Mouse (Mus musculus): ENCODE measurements around the gene R3hdml. TPM values are rescaled to one million over a fixed set of nuclear protein-coding genes. Genes with fewer than 3 reads are reported as not detected.

Gene R3hdml
- polyA plus RNA-seq, 1 experiment from 2014 or later: 0.15 TPM

- H3K9ac ChIP-seq (ENCODE audit: low read depth, low read length): no peak overlapping the region
- no peaks in the 10 kb centered on the region for H3K36me3 ChIP-seq (ENCODE audit: control insufficient read depth, insufficient read depth, low read length)
- no peaks in the 10 kb centered on the region for H3K4me1 ChIP-seq (ENCODE audit: control insufficient read depth, insufficient read depth, low read length)
- no peak overlapping the region for H3K27ac ChIP-seq (replicated peaks; ENCODE audit: low read depth, low read length)
- H3K4me3 ChIP-seq (ENCODE audit: low read depth, low read length): no peak overlapping the region
- H3K4me2 ChIP-seq (ENCODE audit: low read depth, low read length): no peak overlapping the region
- no peaks in the 10 kb centered on the region for H3K9me3 ChIP-seq (ENCODE audit: control insufficient read depth, low read length)
- ATAC-seq (ENCODE audit: low read depth) (no peak), DNase-seq (ENCODE audit: low spot score) (no peak)
- peaks cover 3% of the 10 kb centered on the region; the same call in 1 of the 2 replicates for H3K27me3 ChIP-seq (replicated peaks; ENCODE audit: control insufficient read depth, insufficient read depth, low read length)
- WGBS: 85% methylated on average over 3 of the region's 3 CpGs
Measured at GRCm38 (mm10) chr2:163487360-163487759, 4.8 kb upstream of the R3hdml start.

GRCm38 (mm10) chr2:163489725-163490291 is 2.3 kb upstream of the R3hdml start:
- Histone ChIP-seq H3K9me3 (ENCODE audit: control insufficient read depth, low read length) (no peaks in the 10 kb centered on the region), H3K27me3 (replicated peaks; ENCODE audit: control insufficient read depth, insufficient read depth, low read length) (no peaks in the 10 kb centered on the region), H3K4me2 (ENCODE audit: low read depth, low read length) (no peak overlapping the region), H3K4me3 (ENCODE audit: low read depth, low read length) (no peak overlapping the region), H3K4me1 (ENCODE audit: control insufficient read depth, insufficient read depth, low read length) (no peaks in the 10 kb centered on the region), H3K9ac (ENCODE audit: low read depth, low read length) (no peak overlapping the region), H3K27ac (replicated peaks; ENCODE audit: low read depth, low read length) (no peak overlapping the region), H3K36me3 (ENCODE audit: control insufficient read depth, insufficient read depth, low read length) (no peaks in the 10 kb centered on the region)
- no peak for DNase-seq (ENCODE audit: low spot score)
- 44% methylated on average over 5 of the region's 5 CpGs for WGBS
- no peak for ATAC-seq (ENCODE audit: low read depth)

- no peak overlapping the region for H3K27ac ChIP-seq (replicated peaks; ENCODE audit: low read depth, low read length)
- H3K4me3 ChIP-seq (ENCODE audit: low read depth, low read length): no peak overlapping the region
- 91% methylated on average over 17 of the region's 17 CpGs for WGBS
- no peaks in the 10 kb centered on the region for H3K9me3 ChIP-seq (ENCODE audit: control insufficient read depth, low read length)
- H3K9ac ChIP-seq (ENCODE audit: low read depth, low read length): no peak overlapping the region
- no peak overlapping the region for H3K4me2 ChIP-seq (ENCODE audit: low read depth, low read length)
- no peaks in the 10 kb centered on the region for H3K36me3 ChIP-seq (ENCODE audit: control insufficient read depth, insufficient read depth, low read length)
- H3K4me1 ChIP-seq (ENCODE audit: control insufficient read depth, insufficient read depth, low read length): no peaks in the 10 kb centered on the region
- H3K27me3 ChIP-seq (replicated peaks; ENCODE audit: control insufficient read depth, insufficient read depth, low read length): no peaks in the 10 kb centered on the region
- DNase-seq (ENCODE audit: low spot score) (no peak), ATAC-seq (ENCODE audit: low read depth) (no peak)
Measured at GRCm38 (mm10) chr2:163490656-163491055, 1.5 kb upstream of the R3hdml start.

GRCm38 (mm10) chr2:163491351-163491750 is 767 bp upstream of the R3hdml start:
- Histone ChIP-seq H3K27ac (replicated peaks; ENCODE audit: low read depth, low read length) (no peak overlapping the region), H3K4me3 (ENCODE audit: low read depth, low read length) (no peak overlapping the region), H3K4me1 (ENCODE audit: control insufficient read depth, insufficient read depth, low read length) (no peaks in the 10 kb centered on the region), H3K4me2 (ENCODE audit: low read depth, low read length) (no peak overlapping the region), H3K9ac (ENCODE audit: low read depth, low read length) (no peak overlapping the region), H3K9me3 (ENCODE audit: control insufficient read depth, low read length) (no peaks in the 10 kb centered on the region), H3K36me3 (ENCODE audit: control insufficient read depth, insufficient read depth, low read length) (no peaks in the 10 kb centered on the region), H3K27me3 (replicated peaks; ENCODE audit: control insufficient read depth, insufficient read depth, low read length) (no peaks in the 10 kb centered on the region)
- DNase-seq (ENCODE audit: low spot score) (peak; percentile 10), ATAC-seq (ENCODE audit: low read depth) (no peak)
- 58% methylated on average over 7 of the region's 7 CpGs for WGBS

DNA sequence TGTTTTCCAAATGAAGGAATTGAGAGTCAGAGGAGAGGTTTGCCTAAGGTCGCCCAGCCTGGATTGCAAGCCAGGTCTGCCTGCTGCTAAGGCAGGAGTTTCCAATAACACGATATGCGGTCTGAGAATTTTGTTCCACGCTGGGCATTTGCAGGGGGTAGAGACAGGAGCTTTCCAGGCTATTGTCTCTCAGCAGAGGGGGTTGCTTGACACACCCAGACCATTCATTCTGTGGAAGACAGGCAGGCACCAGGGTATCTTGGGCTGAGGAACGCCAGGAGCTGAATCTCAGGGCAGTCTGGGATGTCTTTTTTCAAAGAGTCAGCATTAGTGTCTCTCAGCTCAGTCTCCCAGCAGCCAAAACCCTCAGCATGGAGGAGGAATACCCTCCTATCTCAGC is 913 bp downstream of the R3hdml start:
- Histone ChIP-seq H3K4me3 (ENCODE audit: low read depth, low read length) (no peak overlapping the region), H3K36me3 (ENCODE audit: control insufficient read depth, insufficient read depth, low read length) (no peaks in the 10 kb centered on the region), H3K9me3 (ENCODE audit: control insufficient read depth, low read length) (no peaks in the 10 kb centered on the region), H3K4me2 (ENCODE audit: low read depth, low read length) (no peak overlapping the region), H3K27me3 (replicated peaks; ENCODE audit: control insufficient read depth, insufficient read depth, low read length) (no peaks in the 10 kb centered on the region), H3K4me1 (ENCODE audit: control insufficient read depth, insufficient read depth, low read length) (no peaks in the 10 kb centered on the region), H3K9ac (ENCODE audit: low read depth, low read length) (no peak overlapping the region), H3K27ac (replicated peaks; ENCODE audit: low read depth, low read length) (no peak overlapping the region)
- WGBS: 28% methylated on average over 5 of the region's 5 CpGs
- ATAC-seq (ENCODE audit: low read depth) (no peak), DNase-seq (ENCODE audit: low spot score) (no peak)

DNA sequence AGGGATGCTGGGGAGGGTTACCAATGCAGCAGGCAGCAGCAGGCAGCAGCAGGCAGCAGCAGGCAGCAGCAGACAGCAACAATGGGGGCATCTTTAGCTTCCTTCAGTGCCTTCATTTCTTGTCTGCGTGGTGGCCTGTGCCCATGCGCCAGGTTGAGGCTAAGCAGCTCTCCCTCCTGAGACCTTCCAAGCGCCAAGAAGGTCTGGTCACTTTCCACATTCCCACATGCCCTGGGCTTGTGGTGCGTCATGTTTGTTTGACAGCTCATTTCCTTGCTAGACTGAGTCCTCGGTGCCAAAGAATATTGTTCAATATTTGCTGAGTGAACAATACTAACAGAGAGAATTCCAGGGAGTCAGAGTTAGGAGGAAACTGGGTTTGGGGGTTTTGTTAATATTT is 1.9 kb downstream of the R3hdml start:
- DNase-seq (ENCODE audit: low spot score): no peak
- ATAC-seq (ENCODE audit: low read depth): no peak
- Histone ChIP-seq H3K4me3 (ENCODE audit: low read depth, low read length) (no peak overlapping the region), H3K27ac (replicated peaks; ENCODE audit: low read depth, low read length) (no peak overlapping the region), H3K9me3 (ENCODE audit: control insufficient read depth, low read length) (no peaks in the 10 kb centered on the region), H3K27me3 (replicated peaks; ENCODE audit: control insufficient read depth, insufficient read depth, low read length) (no peaks in the 10 kb centered on the region), H3K4me1 (ENCODE audit: control insufficient read depth, insufficient read depth, low read length) (no peaks in the 10 kb centered on the region), H3K36me3 (ENCODE audit: control insufficient read depth, insufficient read depth, low read length) (no peaks in the 10 kb centered on the region), H3K4me2 (ENCODE audit: low read depth, low read length) (no peak overlapping the region), H3K9ac (ENCODE audit: low read depth, low read length) (no peak overlapping the region)
- WGBS: 46% methylated on average over 5 of the region's 5 CpGs

DNA sequence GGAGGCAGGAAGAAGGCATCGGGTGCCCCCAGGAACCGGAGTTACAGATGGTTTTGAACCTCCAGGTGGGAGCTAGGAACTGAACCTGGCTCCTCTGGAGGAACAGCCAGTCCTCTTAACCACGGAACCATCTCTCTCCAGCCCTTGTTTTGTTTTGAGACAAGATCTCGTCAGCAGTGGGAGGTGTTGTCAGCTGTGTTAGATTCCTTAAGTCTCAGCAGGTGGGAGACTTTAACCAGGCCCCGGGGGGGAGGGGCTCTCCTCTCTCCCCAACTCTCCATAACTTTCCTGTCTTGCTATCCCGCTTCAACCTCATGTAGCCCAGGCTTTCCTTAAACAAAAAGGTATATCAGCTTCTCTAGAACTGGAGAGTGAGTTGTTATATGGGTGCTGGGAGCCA is 2.3 kb downstream of the R3hdml start:
- no peaks in the 10 kb centered on the region for H3K4me1 ChIP-seq (ENCODE audit: control insufficient read depth, insufficient read depth, low read length)
- DNase-seq (ENCODE audit: low spot score) (no peak), ATAC-seq (ENCODE audit: low read depth) (no peak)
- 40% methylated on average over 6 of the region's 6 CpGs for WGBS
- no peaks in the 10 kb centered on the region for H3K9me3 ChIP-seq (ENCODE audit: control insufficient read depth, low read length)
- no peak overlapping the region for H3K9ac ChIP-seq (ENCODE audit: low read depth, low read length)
- H3K36me3 ChIP-seq (ENCODE audit: control insufficient read depth, insufficient read depth, low read length): no peaks in the 10 kb centered on the region
- no peak overlapping the region for H3K27ac ChIP-seq (replicated peaks; ENCODE audit: low read depth, low read length)
- H3K4me2 ChIP-seq (ENCODE audit: low read depth, low read length): no peak overlapping the region
- no peaks in the 10 kb centered on the region for H3K27me3 ChIP-seq (replicated peaks; ENCODE audit: control insufficient read depth, insufficient read depth, low read length)
- no peak overlapping the region for H3K4me3 ChIP-seq (ENCODE audit: low read depth, low read length)

GRCm38 (mm10) chr2:163502219-163502618 is 10.1 kb downstream of the R3hdml start:
- DNase-seq (ENCODE audit: low spot score) (no peak), ATAC-seq (ENCODE audit: low read depth) (no peak)
- Histone ChIP-seq H3K27me3 (replicated peaks; ENCODE audit: control insufficient read depth, insufficient read depth, low read length) (no peaks in the 10 kb centered on the region; the same call in 1 of the 2 replicates), H3K4me3 (ENCODE audit: low read depth, low read length) (no peak overlapping the region), H3K27ac (replicated peaks; ENCODE audit: low read depth, low read length) (no peak overlapping the region), H3K9ac (ENCODE audit: low read depth, low read length) (no peak overlapping the region), H3K9me3 (ENCODE audit: control insufficient read depth, low read length) (no peaks in the 10 kb centered on the region), H3K36me3 (ENCODE audit: control insufficient read depth, insufficient read depth, low read length) (no peaks in the 10 kb centered on the region), H3K4me1 (ENCODE audit: control insufficient read depth, insufficient read depth, low read length) (no peaks in the 10 kb centered on the region), H3K4me2 (ENCODE audit: low read depth, low read length) (no peak overlapping the region)
- 67% methylated on average over 2 of the region's 2 CpGs for WGBS

DNA sequence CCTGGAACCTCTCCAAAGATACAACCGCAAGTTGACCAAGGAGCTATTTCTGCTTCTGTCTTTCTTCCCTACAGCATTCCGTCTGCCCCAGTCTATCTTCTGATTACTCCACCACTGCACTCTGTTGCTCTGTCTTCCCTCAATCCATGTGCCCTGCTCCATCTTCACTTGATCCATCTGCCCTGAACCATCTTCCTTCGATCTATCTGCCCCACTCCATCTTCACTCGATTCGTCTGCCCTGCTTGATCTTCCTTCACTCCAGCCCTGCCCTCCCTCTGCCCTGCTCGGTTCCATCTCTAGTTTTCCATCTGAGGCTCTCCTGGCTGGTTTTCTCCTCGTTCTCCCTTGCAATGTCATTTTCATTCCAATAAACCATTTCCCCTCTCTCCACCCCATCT is 11.1 kb downstream of the R3hdml start:
- Histone ChIP-seq H3K4me2 (ENCODE audit: low read depth, low read length) (no peak overlapping the region), H3K4me1 (ENCODE audit: control insufficient read depth, insufficient read depth, low read length) (no peaks in the 10 kb centered on the region), H3K27ac (replicated peaks; ENCODE audit: low read depth, low read length) (no peak overlapping the region), H3K27me3 (replicated peaks; ENCODE audit: control insufficient read depth, insufficient read depth, low read length) (no peaks in the 10 kb centered on the region; the same call in 1 of the 2 replicates), H3K4me3 (ENCODE audit: low read depth, low read length) (no peak overlapping the region), H3K9ac (ENCODE audit: low read depth, low read length) (no peak overlapping the region), H3K9me3 (ENCODE audit: control insufficient read depth, low read length) (no peaks in the 10 kb centered on the region), H3K36me3 (ENCODE audit: control insufficient read depth, insufficient read depth, low read length) (no peaks in the 10 kb centered on the region)
- DNase-seq (ENCODE audit: low spot score) (no peak), ATAC-seq (ENCODE audit: low read depth) (no peak)
- WGBS: 68% methylated on average over 7 of the region's 7 CpGs

Measured in embryonic facial prominence, embryonic 14.5 days (tissue).